Mouse (Mus musculus): ENCODE measurements around the gene Teddm1a.

DNA sequence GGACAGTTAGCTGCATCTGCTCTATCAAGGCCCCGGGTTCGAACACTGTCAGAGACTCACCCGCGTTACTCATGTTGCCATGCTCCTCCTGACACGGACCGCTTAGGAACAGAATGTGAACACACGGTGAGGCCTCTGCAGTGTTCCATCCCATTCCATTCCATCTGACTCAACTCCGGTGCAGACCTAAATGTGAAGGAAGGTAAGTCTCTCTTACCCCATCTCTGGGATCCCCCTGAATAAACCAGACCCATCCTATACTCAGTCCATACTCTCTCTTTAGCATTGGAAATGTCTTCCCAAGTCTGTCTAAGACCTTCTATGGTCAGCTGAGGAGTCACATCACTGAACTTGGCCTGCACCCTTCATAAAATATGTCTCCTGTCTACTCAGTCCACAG is 47.5 kb upstream of the Teddm1a start, which contains the start of gene Rgsl1:
- TF ChIP-seq CTCF (IDR thresholded peaks at IDR 0.05; ENCODE audit: extremely low read depth, insufficient read depth, insufficient read length, insufficient replicate concordance) (no peak), POLR2A (IDR thresholded peaks at IDR 0.05; ENCODE audit: low read depth, low read length) (no peak)

All from spleen, adult 2 months (tissue).